In the genomic region with DNA sequence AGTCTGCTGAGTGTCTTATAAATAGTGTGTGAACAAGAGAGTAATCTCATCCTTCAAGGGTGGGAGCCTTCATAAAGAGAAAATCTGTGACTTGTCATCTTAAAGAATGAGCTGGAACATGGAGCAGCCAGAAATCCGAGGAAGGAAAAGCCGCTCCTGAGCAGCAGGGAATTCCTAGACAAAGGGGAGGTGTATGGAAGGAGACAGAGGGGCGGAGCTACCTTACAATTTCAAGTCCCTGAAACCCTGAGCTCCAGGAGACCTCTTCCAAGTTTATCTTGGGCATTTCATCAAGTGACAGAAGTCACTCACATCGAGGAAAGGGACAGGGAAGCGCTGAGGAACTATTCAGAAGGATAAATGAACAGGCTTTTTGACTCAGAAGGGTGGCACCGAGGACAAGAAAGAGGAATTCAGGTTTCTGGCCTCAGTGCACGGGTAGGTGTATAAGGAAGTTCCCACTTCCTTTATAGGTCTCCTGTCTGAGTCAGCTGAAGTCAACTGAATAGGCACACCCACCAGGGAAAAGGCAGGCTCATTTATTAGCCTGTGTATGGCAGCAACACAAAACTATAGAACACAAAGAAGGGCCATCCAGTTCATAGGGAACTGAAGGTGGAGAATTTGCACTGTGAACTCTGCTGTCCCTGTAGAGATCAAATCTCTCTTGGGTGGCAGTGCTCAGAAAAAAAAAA, we compare ENCODE assay signal across 17 mouse cellular contexts. TPM values are rescaled to one million over a fixed set of nuclear protein-coding genes. Genes with fewer than 3 reads are reported as not detected.
DNase-seq lines count a peak whose midpoint lies in the region; ATAC-seq and TF ChIP-seq lines count a peak whose summit lies in the region.
"Had no signal": no experiment of that assay in that cellular context is flagged by ENCODE, and none has a peak within 500 bp of the region (broad histone marks: within the 10 kb centered on the region; RNA-seq: fewer than 3 reads in every experiment).

No protein-coding gene starts in this region.

- no peaks in the 10 kb centered on the region for H3K36me3 ChIP-seq in heart, embryonic 15.5 days
- H3K36me3 ChIP-seq in liver, postnatal 0 days (replicated peaks; ENCODE audit: insufficient read depth, low read length), result peaks cover 3% of the 10 kb centered on the region; the same call in 1 of the 2 replicates
- H3K36me3 ChIP-seq: heart, embryonic 13.5 days; limb, embryonic 13.5 days had no signal

- H3K27me3 ChIP-seq in heart, embryonic 15.5 days, result no peaks in the 10 kb centered on the region
- no peaks in the 10 kb centered on the region for H3K27me3 ChIP-seq in liver, postnatal 0 days (ENCODE audit: insufficient read depth, low read length)
- H3K27me3 ChIP-seq: heart, embryonic 13.5 days; limb, embryonic 13.5 days had no signal

- no peak overlapping the region for H3K9ac ChIP-seq in heart, embryonic 15.5 days
- H3K9ac ChIP-seq in liver, postnatal 0 days (replicated peaks), result no peak overlapping the region
- H3K9ac ChIP-seq: heart, embryonic 13.5 days; limb, embryonic 13.5 days had no signal

- H3K4me1 ChIP-seq in heart, embryonic 15.5 days (replicated peaks), result peaks cover 12% of the 10 kb centered on the region
- no peaks in the 10 kb centered on the region; the same call in 1 of the 2 replicates for H3K4me1 ChIP-seq in liver, postnatal 0 days (ENCODE audit: insufficient read depth)

- intact Hi-C loops in heart, postnatal 10 days (cut with DNase I), result no loop called here

- no peak overlapping the region for H3K4me2 ChIP-seq in heart, embryonic 15.5 days
- no peak overlapping the region for H3K4me2 ChIP-seq in liver, postnatal 0 days (ENCODE audit: low read depth, low read length)
- H3K4me2 ChIP-seq: heart, embryonic 13.5 days; limb, embryonic 13.5 days had no signal

- 0 out of 2 replicates have a peak overlapping the region, but pooled peaks have one; percentile 18 for H3K27ac ChIP-seq in heart, embryonic 15.5 days
- H3K27ac ChIP-seq in liver, postnatal 0 days (ENCODE audit: low read depth), result no peak overlapping the region
- H3K27ac ChIP-seq: heart, embryonic 13.5 days; limb, embryonic 13.5 days had no signal

- no peak for ATAC-seq in heart, embryonic 15.5 days (replicated peaks; ENCODE audit: insufficient number of reproducible peaks, insufficient read depth, low FRiP score, low read depth)
- peak; percentile 72 for ATAC-seq in megakaryocyte progenitor cell, adult 5-6 weeks (replicated peaks; ENCODE audit: poor library complexity)
- no peak for ATAC-seq in liver, postnatal 0 days
- ATAC-seq in erythroid progenitor cell, adult 5-6 weeks (replicated peaks; ENCODE audit: low FRiP score, poor library complexity, severe bottlenecking), result no peak
- ATAC-seq: inflammation-experienced regulatory T-cells, adult 6 months had no signal

- TF ChIP-seq CTCF in liver, postnatal 0 days (IDR thresholded peaks at IDR 0.05; ENCODE audit: low read depth), result no peak

- TF ChIP-seq EP300 in liver, postnatal 0 days (IDR thresholded peaks at IDR 0.05; ENCODE audit: low read depth), result no peak

- no peaks in the 10 kb centered on the region for H3K9me3 ChIP-seq in heart, embryonic 15.5 days (replicated peaks)
- H3K9me3 ChIP-seq in liver, postnatal 0 days (ENCODE audit: low read length), result no peaks in the 10 kb centered on the region
- H3K9me3 ChIP-seq: heart, embryonic 13.5 days; limb, embryonic 13.5 days had no signal

- 37% methylated on average over 7 of the region's 7 CpGs for WGBS in heart, embryonic 15.5 days
- 50% methylated on average over 7 of the region's 7 CpGs for WGBS in liver, postnatal 0 days (ENCODE audit: insufficient replicate concordance)

- no peak for DNase-seq in heart, postnatal 10 days
- DNase-seq in 416B (ENCODE audit: low read depth), result peak; percentile 13
- DNase-seq in brain, adult 2 months (ENCODE audit: low read depth, low spot score), result peak; percentile 31
- DNase-seq in liver, postnatal 0 days, result no peak
- DNase-seq in retina, embryonic 14.5 days (ENCODE audit: low spot score), result no peak
- DNase-seq: adrenal gland, postnatal 36 days; cerebellum, adult 11-12 months; gastrocnemius, postnatal 10 days; layer of hippocampus, adult 9-11 months; lung, postnatal 10 days; right cerebral cortex, postnatal 25 days had no signal

- no peak overlapping the region for H3K4me3 ChIP-seq in heart, embryonic 15.5 days
- no peak overlapping the region for H3K4me3 ChIP-seq in liver, postnatal 0 days (ENCODE audit: low read depth, low read length)
- H3K4me3 ChIP-seq: heart, embryonic 13.5 days; limb, embryonic 13.5 days had no signal

RNA-seq across cellular contexts. Expression of a gene that starts 46.4 kb away (rescaled TPM):
- polyA plus RNA-seq in heart, embryonic 15.5 days (2015; fragmentation: Nextera tagmentation; extraction: Ambion mirVana), result 2.1 and 2.3 TPM in 2 replicates
- 1 to 10 TPM; 5.9 to 6.0 TPM for total RNA-seq in heart, postnatal 10 days (2021)
- 1.0 and 1.6 TPM in 2 replicates for total RNA-seq in megakaryocyte progenitor cell, adult 5-6 weeks (2015)
- 0.58 and 1.6 TPM in 2 replicates for total RNA-seq in megakaryocyte progenitor cell, adult 5-6 weeks (2017)
- polyA plus RNA-seq in liver, postnatal 0 days (2015; fragmentation: Nextera tagmentation; extraction: Ambion mirVana), result 2.4 TPM in 2 replicates
- 7.9 and 13.0 TPM in 2 replicates for total RNA-seq in erythroid progenitor cell, adult 5-6 weeks (2015; ENCODE audit: low replicate concordance)
- 9.4 and 13.7 TPM in 2 replicates for total RNA-seq in erythroid progenitor cell, adult 5-6 weeks (2017; ENCODE audit: low replicate concordance)

RNA-seq across cellular contexts. Expression of a gene that starts 46.6 kb away (rescaled TPM):
- 23.6 and 24.5 TPM in 2 replicates for polyA plus RNA-seq in heart, embryonic 15.5 days (2015; fragmentation: Nextera tagmentation; extraction: Ambion mirVana)
- 10 to 100 TPM; 37.9 to 40.2 TPM for total RNA-seq in heart, postnatal 10 days (2021)
- 4.9 and 5.8 TPM in 2 replicates for total RNA-seq in megakaryocyte progenitor cell, adult 5-6 weeks (2015)
- total RNA-seq in megakaryocyte progenitor cell, adult 5-6 weeks (2017), result 16.4 and 16.7 TPM in 2 replicates
- polyA plus RNA-seq in liver, postnatal 0 days (2015; fragmentation: Nextera tagmentation; extraction: Ambion mirVana), result 8.6 TPM in 2 replicates
- total RNA-seq in erythroid progenitor cell, adult 5-6 weeks (2015; ENCODE audit: low replicate concordance), result 18.0 and 25.6 TPM in 2 replicates
- 20.4 and 20.5 TPM in 2 replicates for total RNA-seq in erythroid progenitor cell, adult 5-6 weeks (2017; ENCODE audit: low replicate concordance)

Comparison
In these comparisons a context has a peak if more than half of its experiments do, and no peak if none do; other contexts are left out.
1. DNase-seq: peak in 416B (single experiment) and brain, adult 2 months (single experiment); none in heart, postnatal 10 days (0 of 2), liver, postnatal 0 days (single experiment) and retina, embryonic 14.5 days (single experiment).